ENCODE assay signal across 14 mouse cellular contexts in the genomic region with DNA sequence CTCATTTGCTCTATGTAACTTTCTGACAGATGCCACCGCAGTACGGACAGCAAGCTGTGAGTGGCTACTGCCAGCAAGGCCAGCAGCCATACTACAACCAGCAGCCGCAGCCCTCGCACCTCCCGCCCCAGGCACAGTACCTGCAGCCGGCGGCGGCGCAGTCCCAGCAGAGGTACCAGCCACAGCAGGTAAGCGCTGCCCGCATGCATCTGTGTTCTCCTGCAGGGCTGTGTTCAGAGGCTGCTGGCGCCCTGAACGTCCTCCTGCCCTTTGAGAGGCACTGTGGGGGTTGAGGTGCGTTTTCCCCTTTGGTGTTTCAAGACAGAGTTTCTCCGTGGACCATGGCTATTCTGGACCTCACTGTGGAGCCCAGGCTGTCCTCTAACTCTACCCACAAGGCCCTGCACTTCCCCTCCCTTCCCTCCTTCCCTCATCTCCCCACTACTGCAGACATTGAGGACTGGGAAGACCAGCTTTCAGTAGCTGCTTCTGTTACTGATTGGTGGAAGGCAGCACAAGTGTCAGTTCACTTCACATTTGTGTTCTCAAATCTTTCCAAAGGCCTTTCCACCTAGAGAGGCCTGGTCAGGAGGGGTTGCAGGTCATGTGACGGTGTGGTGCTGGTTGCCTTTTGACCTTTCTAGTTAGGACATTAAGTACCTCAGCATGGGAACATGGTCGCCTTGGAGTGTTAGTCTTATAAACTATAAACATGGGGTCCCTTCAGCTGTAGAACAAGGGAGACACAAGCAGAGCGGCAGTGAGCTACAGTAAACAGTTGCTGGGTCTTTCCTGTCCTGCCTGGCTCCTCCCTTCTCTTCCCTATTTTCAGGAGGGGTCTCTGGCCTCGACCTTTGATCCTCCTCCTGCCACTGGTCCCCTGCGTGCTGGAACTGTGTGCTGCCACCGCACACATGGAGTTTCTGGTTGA.
A peak's percentile ranks its signal among the peaks of the same experiment; 100 is the strongest.
DNase-seq lines count a peak whose midpoint lies in the region; ATAC-seq and TF ChIP-seq lines count a peak whose summit lies in the region.
"Had no signal": no experiment of that assay in that cellular context is flagged by ENCODE, and none has a peak within 500 bp of the region (broad histone marks: within the 10 kb centered on the region; RNA-seq: fewer than 3 reads in every experiment).

No protein-coding gene starts in this region.

- H3K4me2 ChIP-seq in intestine, embryonic 15.5 days (replicated peaks), result no peak overlapping the region
- H3K4me2 ChIP-seq in intestine, embryonic 16.5 days (ENCODE audit: low read depth, low read length), result no peak overlapping the region
- H3K4me2 ChIP-seq in liver, embryonic 15.5 days, result peak overlapping the region; percentile 68
- H3K4me2 ChIP-seq: embryonic facial prominence, embryonic 12.5 days; limb, embryonic 13.5 days; stomach, embryonic 15.5 days had no signal

- H3K4me3 ChIP-seq in intestine, embryonic 15.5 days (replicated peaks), result no peak overlapping the region
- H3K4me3 ChIP-seq in intestine, embryonic 16.5 days (ENCODE audit: low read length), result no peak overlapping the region
- peak overlapping the region; percentile 52; the same call in 1 of the 2 replicates for H3K4me3 ChIP-seq in G1E (ENCODE audit: low read depth, low read length)
- no peak overlapping the region for H3K4me3 ChIP-seq in bone marrow, adult 2 months (replicated peaks; ENCODE audit: control insufficient read depth, low read depth, low read length)
- no peak overlapping the region for H3K4me3 ChIP-seq in liver, embryonic 15.5 days (replicated peaks)
- H3K4me3 ChIP-seq: embryonic facial prominence, embryonic 12.5 days; gastrocnemius, adult 2 months; limb, embryonic 13.5 days; stomach, embryonic 15.5 days had no signal

- no peak overlapping the region for H3K9ac ChIP-seq in intestine, embryonic 15.5 days
- no peak overlapping the region for H3K9ac ChIP-seq in intestine, embryonic 16.5 days (ENCODE audit: low read depth, low read length)
- H3K9ac ChIP-seq in liver, embryonic 15.5 days, result peak overlapping the region; percentile 63; the same call in 1 of the 2 replicates
- H3K9ac ChIP-seq: embryonic facial prominence, embryonic 12.5 days; limb, embryonic 13.5 days; stomach, embryonic 15.5 days had no signal

- no peaks in the 10 kb centered on the region for H3K36me3 ChIP-seq in intestine, embryonic 15.5 days
- H3K36me3 ChIP-seq in intestine, embryonic 16.5 days (ENCODE audit: control insufficient read depth, insufficient read depth, low read length), result no peaks in the 10 kb centered on the region
- H3K36me3 ChIP-seq in G1E (replicated peaks), result peaks cover 44% of the 10 kb centered on the region
- no peaks in the 10 kb centered on the region for H3K36me3 ChIP-seq in liver, embryonic 15.5 days (replicated peaks)
- H3K36me3 ChIP-seq: embryonic facial prominence, embryonic 12.5 days; stomach, embryonic 15.5 days had no signal

- TF ChIP-seq CTCF in G1E (IDR thresholded peaks at IDR 0.05; ENCODE audit: low read depth, low read length), result no peak
- TF ChIP-seq CTCF in bone marrow, adult 2 months (IDR thresholded peaks at IDR 0.05; ENCODE audit: control insufficient read depth, insufficient read depth, low read length), result no peak

- no peak overlapping the region for H3K27ac ChIP-seq in intestine, embryonic 15.5 days
- no peak overlapping the region for H3K27ac ChIP-seq in intestine, embryonic 16.5 days (ENCODE audit: low read length)
- H3K27ac ChIP-seq in bone marrow, adult 2 months (ENCODE audit: control insufficient read depth, insufficient read depth, low read depth, low read length, poor library complexity), result 0 out of 2 replicates have a peak overlapping the region, but pooled peaks have one; percentile 17
- peak overlapping the region; percentile 97 for H3K27ac ChIP-seq in liver, embryonic 15.5 days (replicated peaks)
- H3K27ac ChIP-seq: gastrocnemius, adult 2 months; limb, embryonic 13.5 days had no signal

- no peaks in the 10 kb centered on the region for H3K9me3 ChIP-seq in intestine, embryonic 15.5 days
- H3K9me3 ChIP-seq in intestine, embryonic 16.5 days (ENCODE audit: control insufficient read depth, low read length), result no peaks in the 10 kb centered on the region
- H3K9me3 ChIP-seq in G1E (replicated peaks), result no peaks in the 10 kb centered on the region
- no peaks in the 10 kb centered on the region for H3K9me3 ChIP-seq in liver, embryonic 15.5 days (replicated peaks)
- H3K9me3 ChIP-seq: embryonic facial prominence, embryonic 12.5 days; limb, embryonic 13.5 days; stomach, embryonic 15.5 days had no signal

- H3K4me1 ChIP-seq in intestine, embryonic 15.5 days (replicated peaks), result peaks cover 12% of the 10 kb centered on the region
- peaks cover 14% of the 10 kb centered on the region for H3K4me1 ChIP-seq in intestine, embryonic 16.5 days (ENCODE audit: control insufficient read depth, insufficient read depth, low read length)
- peaks cover 72% of the 10 kb centered on the region for H3K4me1 ChIP-seq in G1E (ENCODE audit: insufficient read depth, low read depth, low read length)
- H3K4me1 ChIP-seq in bone marrow, adult 2 months (ENCODE audit: control insufficient read depth, insufficient read depth, low read length), result peaks cover 4% of the 10 kb centered on the region
- H3K4me1 ChIP-seq in liver, embryonic 15.5 days (replicated peaks), result peaks cover 95% of the 10 kb centered on the region

- H3K27me3 ChIP-seq in intestine, embryonic 15.5 days (replicated peaks), result no peaks in the 10 kb centered on the region
- H3K27me3 ChIP-seq in intestine, embryonic 16.5 days (replicated peaks; ENCODE audit: control insufficient read depth, insufficient read depth, low read length), result no peaks in the 10 kb centered on the region
- no peaks in the 10 kb centered on the region for H3K27me3 ChIP-seq in G1E (ENCODE audit: insufficient read depth, low read length)
- H3K27me3 ChIP-seq in liver, embryonic 15.5 days, result no peaks in the 10 kb centered on the region
- H3K27me3 ChIP-seq: embryonic facial prominence, embryonic 12.5 days; limb, embryonic 13.5 days; stomach, embryonic 15.5 days had no signal

- ATAC-seq in intestine, embryonic 15.5 days, result 0 out of 2 replicates have a peak, but pooled peaks have one; percentile 11
- ATAC-seq in intestine, embryonic 16.5 days, result no peak
- ATAC-seq in G1E (ENCODE audit: extremely low read depth, insufficient number of reproducible peaks, low FRiP score, poor library complexity, severe bottlenecking), result no peak
- ATAC-seq in liver, embryonic 15.5 days (ENCODE audit: insufficient read depth), result no peak

- no peak for DNase-seq in G1E (ENCODE audit: low spot score)
- DNase-seq in urinary bladder, postnatal 4 days (ENCODE audit: low spot score in 2 of 2), result no peak
- no peak for DNase-seq in frontal cortex, postnatal 36 days (ENCODE audit: low spot score in 2 of 2)
- DNase-seq: adrenal gland, adult 8-10 months; gastrocnemius, adult 2 months; heart, postnatal 4 days; right cerebral cortex, adult 18-20 months had no signal

- 65% methylated on average over 21 of the region's 21 CpGs for WGBS in intestine, embryonic 15.5 days
- WGBS in intestine, embryonic 16.5 days, result 69% methylated on average over 21 of the region's 21 CpGs
- WGBS in bone marrow, adult 2 months, result 67% methylated on average over 21 of the region's 21 CpGs
- 60% methylated on average over 21 of the region's 21 CpGs for WGBS in liver, embryonic 15.5 days (ENCODE audit: insufficient replicate concordance)

- TF ChIP-seq POLR2A in bone marrow, adult 2 months (IDR thresholded peaks at IDR 0.05; ENCODE audit: borderline replicate concordance, control insufficient read depth, low read depth, low read length), result no peak

Comparison
In these comparisons a context has a peak if more than half of its experiments do, and no peak if none do; other contexts are left out.
1. H3K27ac ChIP-seq: peak in bone marrow, adult 2 months (single experiment) and liver, embryonic 15.5 days (single experiment); none in intestine, embryonic 15.5 days (single experiment) and intestine, embryonic 16.5 days (single experiment).